Mouse (Mus musculus) testis, adult 2 months (tissue): ENCODE results near the gene C130026I21Rik.
"Not testable (repeated sequence)": the region's sequence is repeated elsewhere in the genome, so short reads cannot be mapped to it uniquely, and the experiment has no call there.

Experiments
- CTCF ChIP-seq: fragments of 200-500 bp; IDR thresholded peaks from 2 replicates; pipeline ENCODE4 v1.5.1; 2012; ENCODE audit warnings: low read depth, mild to moderate bottlenecking, inconsistent platforms, low read length, moderate library complexity; ENCODE audit not compliant: control insufficient read depth, insufficient read depth, insufficient replicate concordance
- POLR2A ChIP-seq: fragments of 200-500 bp; IDR thresholded peaks from 2 replicates; pipeline ENCODE4 v1.6.1; 2012; ENCODE audit warnings: low read depth, mild to moderate bottlenecking, inconsistent platforms, low read length, moderate library complexity; ENCODE audit not compliant: control insufficient read depth

- TF ChIP-seq CTCF, POLR2A: not testable (repeated sequence)
Observed at GRCm38 (mm10) chr1:84993235-84993634, 277.1 kb downstream of the C130026I21Rik start.
